Mouse (Mus musculus): ENCODE results near the gene Slpi. TPM values are rescaled to one million over a fixed set of nuclear protein-coding genes. Genes with fewer than 3 reads are reported as not detected.

Gene Slpi
- total and polyA plus RNA-seq, 3 experiments, result not detected

- no peaks in the 10 kb centered on the region for H3K9me3 ChIP-seq (replicated peaks; ENCODE audit: insufficient read depth, low read length)
- no peak overlapping the region for H3K4me3 ChIP-seq (ENCODE audit: control insufficient read depth in 1 of 2, insufficient read depth in 1 of 2, low read depth in 2 of 2, low read length in 2 of 2)
- DNase-seq (ENCODE audit: low read depth, low spot score), result no peak
- no peak overlapping the region for H3K27ac ChIP-seq (ENCODE audit: control insufficient read depth, low read depth, low read length)
- H3K36me3 ChIP-seq (ENCODE audit: control insufficient read depth in 1 of 2, insufficient read depth in 2 of 2, low read length in 2 of 2), result no peaks in the 10 kb centered on the region
- no peak for TF ChIP-seq CHD1 (IDR thresholded peaks at IDR 0.05; ENCODE audit: low read depth, low read length)
- no peak for TF ChIP-seq SMC3 (IDR thresholded peaks at IDR 0.05; ENCODE audit: low read depth, low read length)
- no peak for TF ChIP-seq USF1 (IDR thresholded peaks at IDR 0.05; ENCODE audit: low read depth, low read length)
- no peak for TF ChIP-seq MAX (IDR thresholded peaks at IDR 0.05; ENCODE audit: low read length)
- TF ChIP-seq CTCF (IDR thresholded peaks at IDR 0.05 in 2 of 3, conservative IDR thresholded peaks at IDR 0.05 in 1 of 3; ENCODE audit: control insufficient read depth in 1 of 3, insufficient read depth in 1 of 3, low read depth in 2 of 3, low read length in 3 of 3, poor library complexity in 1 of 3, severe bottlenecking in 1 of 3), result no peak
- no peak for TF ChIP-seq GABPA (IDR thresholded peaks at IDR 0.05; ENCODE audit: low read depth, low read length)
- TF ChIP-seq UBTF (IDR thresholded peaks at IDR 0.05; ENCODE audit: borderline replicate concordance, insufficient read depth, low read depth, low read length), result no peak
- no peak for TF ChIP-seq MAFK (IDR thresholded peaks at IDR 0.05; ENCODE audit: borderline replicate concordance, low read depth, low read length)
- TF ChIP-seq JUND (IDR thresholded peaks at IDR 0.05; ENCODE audit: low read depth, low read length), result no peak
- no peak for TF ChIP-seq E2F4 (IDR thresholded peaks at IDR 0.05; ENCODE audit: borderline replicate concordance, low read depth, low read length)
- no peak for TF ChIP-seq POLR2AphosphoS5 (IDR thresholded peaks at IDR 0.05; ENCODE audit: borderline replicate concordance, low read depth, low read length)
- TF ChIP-seq MYC (IDR thresholded peaks at IDR 0.05; ENCODE audit: low read depth, low read length), result no peak
- TF ChIP-seq NRF1 (IDR thresholded peaks at IDR 0.05; ENCODE audit: insufficient read depth, low read depth, low read length, poor library complexity, severe bottlenecking), result no peak
- TF ChIP-seq TBP (IDR thresholded peaks at IDR 0.05; ENCODE audit: low read depth, low read length), result no peak
- no peak for TF ChIP-seq ZNF384 (IDR thresholded peaks at IDR 0.05; ENCODE audit: low read depth, low read length)
- no peaks in the 10 kb centered on the region for H3K79me2 ChIP-seq (ENCODE audit: control insufficient read depth, insufficient read depth, low read length, poor library complexity)
- no peaks in the 10 kb centered on the region for H3K4me1 ChIP-seq (ENCODE audit: control insufficient read depth in 1 of 2, insufficient read depth in 2 of 2, low read length in 2 of 2)
- H3K27me3 ChIP-seq (ENCODE audit: control insufficient read depth in 1 of 2, insufficient read depth in 2 of 2, low read length in 2 of 2), result peaks cover 4 to 5% of the 10 kb centered on the region in 2 experiments
- no peak overlapping the region for H3K9ac ChIP-seq (ENCODE audit: control insufficient read depth, low read depth, low read length, poor library complexity, severe bottlenecking)
Observed at GRCm38 (mm10) chr2:164377478-164378426, 11.1 kb downstream of the Slpi start.

DNA sequence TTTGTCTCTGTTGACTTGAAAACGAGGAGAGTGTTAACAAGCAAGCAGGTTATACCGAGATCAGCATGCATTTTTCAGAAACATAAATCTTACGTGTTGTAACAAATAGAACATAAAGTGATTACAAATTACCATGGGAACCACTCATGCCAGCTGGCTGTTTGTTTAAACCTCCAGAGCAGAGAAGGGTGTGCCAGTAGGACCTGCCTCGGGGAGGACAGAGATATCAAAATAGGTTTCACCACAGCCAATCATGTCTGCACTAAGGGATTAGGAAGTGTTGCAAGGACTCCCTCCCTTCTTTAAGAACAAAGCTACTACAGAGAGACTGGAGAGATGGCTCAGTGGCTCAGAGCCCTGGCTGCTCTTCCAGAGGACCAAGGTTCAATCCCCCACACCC lies 15.7 kb downstream of the Slpi start:
- H3K27me3 ChIP-seq (ENCODE audit: control insufficient read depth in 1 of 2, insufficient read depth in 2 of 2, low read length in 2 of 2), result peaks cover 6% of the 10 kb centered on the region in 2 experiments
- H3K36me3 ChIP-seq (ENCODE audit: control insufficient read depth in 1 of 2, insufficient read depth in 2 of 2, low read length in 2 of 2), result no peaks in the 10 kb centered on the region
- no peaks in the 10 kb centered on the region for H3K4me1 ChIP-seq (ENCODE audit: control insufficient read depth in 1 of 2, insufficient read depth in 2 of 2, low read length in 2 of 2)
- no peak overlapping the region for H3K27ac ChIP-seq (ENCODE audit: control insufficient read depth, low read depth, low read length)
- TF ChIP-seq CHD1 (IDR thresholded peaks at IDR 0.05; ENCODE audit: low read depth, low read length) (no peak), RCOR1 (IDR thresholded peaks at IDR 0.05; ENCODE audit: low read depth, low read length) (no peak), POLR2A (IDR thresholded peaks at IDR 0.05; ENCODE audit: control insufficient read depth in 1 of 2, insufficient read depth in 1 of 2, low read depth in 1 of 2, low read length in 2 of 2, poor library complexity in 1 of 2) (no peak), POLR2AphosphoS5 (IDR thresholded peaks at IDR 0.05; ENCODE audit: borderline replicate concordance, low read depth, low read length) (no peak), USF1 (IDR thresholded peaks at IDR 0.05; ENCODE audit: low read depth, low read length) (no peak), GABPA (IDR thresholded peaks at IDR 0.05; ENCODE audit: low read depth, low read length) (no peak), KAT2A (conservative IDR thresholded peaks at IDR 0.05; ENCODE audit: low read depth, low read length) (no peak), TBP (IDR thresholded peaks at IDR 0.05; ENCODE audit: low read depth, low read length) (no peak), E2F4 (IDR thresholded peaks at IDR 0.05; ENCODE audit: borderline replicate concordance, low read depth, low read length) (no peak), USF2 (IDR thresholded peaks at IDR 0.05; ENCODE audit: borderline replicate concordance in 1 of 2, insufficient read depth in 1 of 2, low read depth in 1 of 2, low read length in 2 of 2) (no peak), BHLHE40 (IDR thresholded peaks at IDR 0.05; ENCODE audit: borderline replicate concordance, low read depth, low read length) (no peak), MYB (IDR thresholded peaks at IDR 0.05; ENCODE audit: low read depth, low read length) (no peak)
- no peak overlapping the region for H3K4me3 ChIP-seq (ENCODE audit: control insufficient read depth in 1 of 2, insufficient read depth in 1 of 2, low read depth in 2 of 2, low read length in 2 of 2)
- H3K9ac ChIP-seq (ENCODE audit: control insufficient read depth, low read depth, low read length, poor library complexity, severe bottlenecking), result no peak overlapping the region
- no peak for DNase-seq (ENCODE audit: low read depth, low spot score)
- H3K79me2 ChIP-seq (ENCODE audit: control insufficient read depth, insufficient read depth, low read length, poor library complexity), result no peaks in the 10 kb centered on the region
- no peaks in the 10 kb centered on the region for H3K9me3 ChIP-seq (replicated peaks; ENCODE audit: insufficient read depth, low read length)

Measured in MEL (cell line).